Mouse (Mus musculus) heart, adult 18-20 months (tissue): Measurements from ENCODE around the gene Olfr926. TPM values are rescaled to one million over a fixed set of nuclear protein-coding genes. Genes with fewer than 3 reads are reported as not detected.
"Not testable (repeated sequence)": the region's sequence is repeated elsewhere in the genome, so short reads cannot be mapped to it uniquely, and the experiment has no call there.

Source experiments
- DNase-seq, 2 experiments: peaks; one replicate each; pipeline ENCODE4 v3.0.0; 2021 to 2022; ENCODE audit warnings: mixed read lengths in 1 of 2
- long read RNA-seq, 2 experiments: library from polyadenylated mRNA; stranded (forward); transcript quantifications; one replicate each; pipeline ENCODE4 v2.0.0; 2021
- total RNA-seq, 2 experiments: library from RNA; stranded (reverse); gene quantifications; 2 replicates each; pipeline ENCODE4 v1.2.3; 2021

The Olfr926 gene
- total RNA-seq: not detected
- long read RNA-seq, experiment 1: 0 reads
- long read RNA-seq, experiment 2: 0 reads

DNA sequence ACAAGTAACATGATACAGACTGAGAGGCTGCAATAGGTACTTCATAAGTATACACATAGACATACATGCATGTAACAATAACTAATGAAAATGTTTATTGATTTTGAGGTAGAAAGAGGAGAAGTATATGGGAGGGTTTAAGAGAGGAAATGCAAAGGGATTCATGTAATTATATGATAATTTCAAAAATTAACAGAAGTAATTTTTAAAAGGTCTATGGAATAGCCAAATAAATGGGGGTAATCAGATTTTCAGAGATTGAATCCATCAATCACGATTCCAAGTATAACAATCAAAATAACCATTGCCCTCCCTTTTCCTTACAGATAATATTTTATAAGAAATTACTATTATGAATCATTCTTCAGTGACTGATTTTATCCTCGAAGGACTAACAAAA, at the start of gene Olfr926:
Olfr926 (plus strand) TSS at position 301 of the 400 bp plus-strand sequence.
- DNase-seq: no peak

- DNase-seq: no peak
These were observed 43.9 kb upstream of the Olfr926 start for GRCm38 (mm10) chr9:38833027-38833426.

DNA sequence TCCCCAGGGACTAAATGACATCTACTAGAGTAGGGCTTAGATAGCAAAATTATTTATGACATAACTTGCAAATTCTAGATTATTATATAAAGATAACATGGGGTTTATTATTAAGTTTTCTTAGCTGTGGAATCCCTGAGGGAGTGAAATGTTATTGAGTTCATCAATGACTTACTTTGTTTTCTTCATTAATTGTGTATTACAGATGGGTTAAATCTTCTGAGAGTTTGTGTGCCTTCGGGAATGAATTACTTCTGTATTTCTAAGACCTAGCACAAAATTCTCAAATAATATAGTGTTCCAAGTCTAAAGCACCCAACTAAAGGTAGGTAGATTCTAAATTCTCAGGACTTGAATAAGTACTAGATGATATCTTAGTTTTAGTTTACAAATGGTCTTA, 32.8 kb upstream of the Olfr926 start, which contains the start of gene Olfr924:
Olfr924 (plus strand) TSS at position 301 of the 400 bp plus-strand sequence.
- DNase-seq: no peak

- no peak for DNase-seq
These were observed 22.2 kb upstream of the Olfr926 start, which contains the start of gene Olfr26 for GRCm38 (mm10) chr9:38854760-38855159. Gene Olfr26 (plus strand): TSS chr9:38855060.

DNA sequence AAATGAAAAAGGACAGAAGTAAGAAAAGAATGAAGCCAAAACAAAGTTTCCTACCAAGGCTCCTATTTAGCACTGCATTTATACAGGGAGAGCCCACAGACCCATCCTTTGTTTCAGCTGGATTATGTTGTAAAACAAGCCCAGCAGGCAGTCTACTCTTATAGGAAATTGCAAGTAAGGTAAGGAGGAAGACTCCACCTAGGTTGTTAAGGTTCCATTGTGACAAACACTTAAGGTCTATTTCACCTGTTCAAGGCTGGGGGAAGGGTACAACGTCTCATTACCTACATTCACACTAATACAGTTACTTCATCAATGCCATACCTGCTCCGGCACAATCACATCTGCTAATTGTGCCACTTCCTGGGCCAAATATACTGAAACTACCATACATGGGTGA, 2.0 kb upstream of the Olfr926 start:
- not testable (repeated sequence) for DNase-seq

Other genes with a start within 250 kb of the Olfr926 start
- not detected for gene Olfr916, start 217.3 kb upstream of the Olfr926 start, total RNA-seq
- not detected for gene Olfr917, start 211.3 kb upstream of the Olfr926 start, total RNA-seq
- gene Olfr918, start 202.5 kb upstream of the Olfr926 start, total RNA-seq: not detected
- not detected for gene Olfr919, start 173.5 kb upstream of the Olfr926 start, total RNA-seq
- gene Vwa5a, start 158.9 kb upstream of the Olfr926 start, total RNA-seq: 10 to 100 TPM; 21.9 to 27.3 TPM
- gene Olfr920, start 124.8 kb upstream of the Olfr926 start, total RNA-seq: under 1 TPM; 0.05 TPM
- gene Olfr921, start 104.1 kb upstream of the Olfr926 start, total RNA-seq: not detected
- gene Olfr922, start 62.5 kb upstream of the Olfr926 start, total RNA-seq: not detected
- gene Olfr923, start 50.6 kb upstream of the Olfr926 start, total RNA-seq: not detected
- not detected for gene Olfr924, start 32.7 kb upstream of the Olfr926 start, total RNA-seq
- gene Olfr26, start 22.1 kb upstream of the Olfr926 start, total RNA-seq: not detected
- gene Olfr930, start 52.7 kb downstream of the Olfr926 start, total RNA-seq: not detected
- not detected for gene Olfr933, start 95.2 kb downstream of the Olfr926 start, total RNA-seq
- not detected for gene Olfr934, start 111.2 kb downstream of the Olfr926 start, total RNA-seq
- gene Olfr935, start 122.6 kb downstream of the Olfr926 start, total RNA-seq: not detected
- gene Olfr146, start 146.3 kb downstream of the Olfr926 start, total RNA-seq: not detected
- gene Olfr937, start 187.8 kb downstream of the Olfr926 start, total RNA-seq: not detected
- not detected for gene Olfr938, start 201.8 kb downstream of the Olfr926 start, total RNA-seq